Mouse (Mus musculus): Measurements from ENCODE around the gene Hoxa4. TPM values are rescaled to one million over a fixed set of nuclear protein-coding genes. Genes with fewer than 3 reads are reported as not detected.

Gene Hoxa4
- polyA plus RNA-seq, 1 experiment = not detected

- Histone ChIP-seq H3K4me1 (ENCODE audit: control insufficient read depth, insufficient read depth, low read length) (no peaks in the 10 kb centered on the region), H3K4me3 (ENCODE audit: insufficient read depth, low read length) (no peak overlapping the region), H3K27ac (ENCODE audit: insufficient read depth, low read length) (no peak overlapping the region)
- TF ChIP-seq CTCF (IDR thresholded peaks at IDR 0.05; ENCODE audit: extremely low read depth, insufficient read depth, low read length) (no peak), POLR2A (IDR thresholded peaks at IDR 0.05; ENCODE audit: extremely low read depth, insufficient read depth, low read length) (no peak)
Observed at GRCm38 (mm10) chr6:52174968-52175751, 16.4 kb downstream of the Hoxa4 start.

GRCm38 (mm10) chr6:52173648-52174047 lies 17.9 kb downstream of the Hoxa4 start:
- H3K4me3 ChIP-seq (ENCODE audit: insufficient read depth, low read length) = no peak overlapping the region

GRCm38 (mm10) chr6:52172501-52172900 lies 19.1 kb downstream of the Hoxa4 start:
- no peaks in the 10 kb centered on the region for H3K4me1 ChIP-seq (ENCODE audit: control insufficient read depth, insufficient read depth, low read length)
- no peak overlapping the region for H3K4me3 ChIP-seq (ENCODE audit: insufficient read depth, low read length)
- no peak overlapping the region for H3K27ac ChIP-seq (ENCODE audit: insufficient read depth, low read length)
- TF ChIP-seq POLR2A (IDR thresholded peaks at IDR 0.05; ENCODE audit: extremely low read depth, insufficient read depth, low read length) = no peak
- no peak for TF ChIP-seq CTCF (IDR thresholded peaks at IDR 0.05; ENCODE audit: extremely low read depth, insufficient read depth, low read length)

More at GRCm38 (mm10) chr6:52173648-52174047, 17.9 kb downstream of the Hoxa4 start:
- Histone ChIP-seq H3K27ac (ENCODE audit: insufficient read depth, low read length) (no peak overlapping the region), H3K4me1 (ENCODE audit: control insufficient read depth, insufficient read depth, low read length) (no peaks in the 10 kb centered on the region)
- TF ChIP-seq POLR2A (IDR thresholded peaks at IDR 0.05; ENCODE audit: extremely low read depth, insufficient read depth, low read length) = no peak
- no peak for TF ChIP-seq CTCF (IDR thresholded peaks at IDR 0.05; ENCODE audit: extremely low read depth, insufficient read depth, low read length)

GRCm38 (mm10) chr6:52171938-52172337 lies 19.6 kb downstream of the Hoxa4 start:
- H3K27ac ChIP-seq (ENCODE audit: insufficient read depth, low read length) = no peak overlapping the region
- H3K4me3 ChIP-seq (ENCODE audit: insufficient read depth, low read length) = no peak overlapping the region
- TF ChIP-seq POLR2A (IDR thresholded peaks at IDR 0.05; ENCODE audit: extremely low read depth, insufficient read depth, low read length) = no peak
- no peak for TF ChIP-seq CTCF (IDR thresholded peaks at IDR 0.05; ENCODE audit: extremely low read depth, insufficient read depth, low read length)
- H3K4me1 ChIP-seq (ENCODE audit: control insufficient read depth, insufficient read depth, low read length) = no peaks in the 10 kb centered on the region

- no peak overlapping the region for H3K4me3 ChIP-seq (ENCODE audit: insufficient read depth, low read length)
- no peak overlapping the region for H3K27ac ChIP-seq (ENCODE audit: insufficient read depth, low read length)
- TF ChIP-seq CTCF (IDR thresholded peaks at IDR 0.05; ENCODE audit: extremely low read depth, insufficient read depth, low read length) (no peak), POLR2A (IDR thresholded peaks at IDR 0.05; ENCODE audit: extremely low read depth, insufficient read depth, low read length) (no peak)
- no peaks in the 10 kb centered on the region for H3K4me1 ChIP-seq (ENCODE audit: control insufficient read depth, insufficient read depth, low read length)
Observed at GRCm38 (mm10) chr6:52171331-52171730, 20.2 kb downstream of the Hoxa4 start.

- Histone ChIP-seq H3K27ac (ENCODE audit: insufficient read depth, low read length) (no peak overlapping the region), H3K4me3 (ENCODE audit: insufficient read depth, low read length) (no peak overlapping the region), H3K4me1 (ENCODE audit: control insufficient read depth, insufficient read depth, low read length) (no peaks in the 10 kb centered on the region)
- TF ChIP-seq CTCF (IDR thresholded peaks at IDR 0.05; ENCODE audit: extremely low read depth, insufficient read depth, low read length) (no peak), POLR2A (IDR thresholded peaks at IDR 0.05; ENCODE audit: extremely low read depth, insufficient read depth, low read length) (no peak)
Observed at GRCm38 (mm10) chr6:52170898-52171223, 20.7 kb downstream of the Hoxa4 start.

- no peak overlapping the region for H3K4me3 ChIP-seq (ENCODE audit: insufficient read depth, low read length)
Observed at GRCm38 (mm10) chr6:52170166-52170897, 21.2 kb downstream of the Hoxa4 start.

GRCm38 (mm10) chr6:52169499-52170165 lies 21.9 kb downstream of the Hoxa4 start:
- TF ChIP-seq CTCF (IDR thresholded peaks at IDR 0.05; ENCODE audit: extremely low read depth, insufficient read depth, low read length) (no peak), POLR2A (IDR thresholded peaks at IDR 0.05; ENCODE audit: extremely low read depth, insufficient read depth, low read length) (no peak)
- Histone ChIP-seq H3K4me1 (ENCODE audit: control insufficient read depth, insufficient read depth, low read length) (no peaks in the 10 kb centered on the region), H3K4me3 (ENCODE audit: insufficient read depth, low read length) (no peak overlapping the region), H3K27ac (ENCODE audit: insufficient read depth, low read length) (no peak overlapping the region)

More at GRCm38 (mm10) chr6:52170166-52170897, 21.2 kb downstream of the Hoxa4 start:
- Histone ChIP-seq H3K4me1 (ENCODE audit: control insufficient read depth, insufficient read depth, low read length) (no peaks in the 10 kb centered on the region), H3K27ac (ENCODE audit: insufficient read depth, low read length) (no peak overlapping the region)
- no peak for TF ChIP-seq CTCF (IDR thresholded peaks at IDR 0.05; ENCODE audit: extremely low read depth, insufficient read depth, low read length)
- no peak for TF ChIP-seq POLR2A (IDR thresholded peaks at IDR 0.05; ENCODE audit: extremely low read depth, insufficient read depth, low read length)

GRCm38 (mm10) chr6:52168191-52169055 lies 23.1 kb downstream of the Hoxa4 start:
- Histone ChIP-seq H3K4me1 (ENCODE audit: control insufficient read depth, insufficient read depth, low read length) (no peaks in the 10 kb centered on the region), H3K4me3 (ENCODE audit: insufficient read depth, low read length) (no peak overlapping the region), H3K27ac (ENCODE audit: insufficient read depth, low read length) (no peak overlapping the region)
- TF ChIP-seq CTCF (IDR thresholded peaks at IDR 0.05; ENCODE audit: extremely low read depth, insufficient read depth, low read length) = no peak
- TF ChIP-seq POLR2A (IDR thresholded peaks at IDR 0.05; ENCODE audit: extremely low read depth, insufficient read depth, low read length) = no peak
